Comparison of ENCODE assay signal across 8 mouse cellular contexts in the genomic region with DNA sequence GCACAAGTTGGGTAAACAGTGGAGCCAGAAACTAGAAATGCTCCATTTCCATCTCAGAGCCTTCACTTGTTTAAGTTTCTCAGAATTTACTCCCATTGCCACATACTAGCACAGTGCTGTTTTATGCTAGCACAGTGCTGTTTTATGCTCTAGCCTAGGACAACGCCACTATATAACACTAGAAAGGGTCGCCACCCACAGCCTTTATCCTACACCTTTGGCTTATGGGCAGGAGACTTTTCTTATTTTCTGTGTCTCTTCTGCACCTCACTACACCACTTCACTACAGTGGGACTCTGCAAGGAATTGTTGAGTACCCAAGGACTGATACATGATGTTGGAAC. TPM values are rescaled to one million over a fixed set of nuclear protein-coding genes. Genes with fewer than 3 reads are reported as not detected.
DNase-seq lines count a peak whose midpoint lies in the region; ATAC-seq and TF ChIP-seq lines count a peak whose summit lies in the region.

No protein-coding gene starts in this region.

- H3K9ac ChIP-seq in liver, embryonic 13.5 days = peak overlapping the region; percentile 77; the same call in 1 of the 2 replicates

- no peaks in the 10 kb centered on the region; the same call in 1 of the 2 replicates for H3K4me1 ChIP-seq in spleen, adult 2 months (ENCODE audit: control insufficient read depth, insufficient read depth, insufficient read length)
- H3K4me1 ChIP-seq in liver, embryonic 13.5 days (replicated peaks) = peaks cover 30% of the 10 kb centered on the region

- peak overlapping the region; percentile 85 for H3K4me2 ChIP-seq in liver, embryonic 13.5 days

- H3K27me3 ChIP-seq in spleen, adult 2 months (ENCODE audit: control insufficient read depth, insufficient read depth, low read length) = no peaks in the 10 kb centered on the region
- H3K27me3 ChIP-seq in liver, embryonic 13.5 days = no peaks in the 10 kb centered on the region

- H3K9me3 ChIP-seq in liver, embryonic 13.5 days (replicated peaks) = no peaks in the 10 kb centered on the region

- 0 out of 2 replicates have a peak, but pooled peaks have one; percentile 20 for ATAC-seq in cerebellum, adult (ENCODE audit: insufficient number of reproducible peaks, low FRiP score, low TSS enrichment)
- no peak; the same call in 1 of the 2 replicates for ATAC-seq in liver, embryonic 13.5 days (ENCODE audit: low read depth)

- H3K27ac ChIP-seq in spleen, adult 2 months (ENCODE audit: insufficient read depth, low read length) = 0 out of 2 replicates have a peak overlapping the region, but pooled peaks have one; percentile 6
- peak overlapping the region; percentile 82 for H3K27ac ChIP-seq in liver, embryonic 13.5 days

- H3K36me3 ChIP-seq in spleen, adult 2 months (ENCODE audit: control insufficient read depth, insufficient read depth, low read length) = peaks cover 17% of the 10 kb centered on the region
- peaks cover 30% of the 10 kb centered on the region for H3K36me3 ChIP-seq in liver, embryonic 13.5 days

- TF ChIP-seq CTCF in spleen, adult 2 months (IDR thresholded peaks at IDR 0.05; ENCODE audit: extremely low read depth, insufficient read depth, insufficient read length, insufficient replicate concordance) = no peak

- no peak overlapping the region for H3K4me3 ChIP-seq in spleen, adult 2 months (ENCODE audit: extremely low read depth, insufficient read depth, insufficient read length)
- peak overlapping the region; percentile 80 for H3K4me3 ChIP-seq in liver, embryonic 13.5 days (replicated peaks)

- no peak for DNase-seq in cerebellum, postnatal 10 days
- no peak for DNase-seq in spleen, adult 2 months (ENCODE audit: low read depth in 1 of 2, low spot score in 2 of 2)
- no peak for DNase-seq in spleen, adult 18-20 months
- no peak for DNase-seq in liver, embryonic 13.5 days
- DNase-seq in MN1 (ENCODE audit: low spot score) = no peak
- no peak for DNase-seq in cerebellum, adult 18-20 months
- DNase-seq in lung, adult 18-20 months = no peak

- WGBS in spleen, adult 2 months = 75% methylated on average over 2 of the region's 2 CpGs
- WGBS in liver, embryonic 13.5 days (ENCODE audit: insufficient replicate concordance) = 61% methylated on average over 2 of the region's 2 CpGs

- TF ChIP-seq POLR2A in spleen, adult 2 months (IDR thresholded peaks at IDR 0.05; ENCODE audit: low read depth, low read length) = no peak

RNA-seq across cellular contexts. Expression of a gene that starts 0.7 kb away (rescaled TPM):
- polyA plus RNA-seq in spleen, adult 2 months (2012; rRNA removed) = 13.7 and 14.0 TPM in 2 replicates
- polyA plus RNA-seq in liver, embryonic 13.5 days (2015; fragmentation: Nextera tagmentation; extraction: Ambion mirVana) = 108 and 131 TPM in 2 replicates

RNA-seq across cellular contexts. Expression of a gene that starts 10.8 kb away (rescaled TPM):
- polyA plus RNA-seq in spleen, adult 2 months (2012; rRNA removed) = 37.3 and 73.8 TPM in 2 replicates
- polyA plus RNA-seq in liver, embryonic 13.5 days (2015; fragmentation: Nextera tagmentation; extraction: Ambion mirVana) = 44.5 and 51.4 TPM in 2 replicates

RNA-seq across cellular contexts. Expression of a gene that starts 19.7 kb away (rescaled TPM):
- 0.08 and 0.20 TPM in 2 replicates for polyA plus RNA-seq in spleen, adult 2 months (2012; rRNA removed)
- 0.30 and 0.32 TPM in 2 replicates for polyA plus RNA-seq in liver, embryonic 13.5 days (2015; fragmentation: Nextera tagmentation; extraction: Ambion mirVana)

RNA-seq across cellular contexts. Expression of a gene that starts 31.2 kb away (rescaled TPM):
- 55.6 and 62.8 TPM in 2 replicates for polyA plus RNA-seq in spleen, adult 2 months (2012; rRNA removed)
- 30.2 and 30.9 TPM in 2 replicates for polyA plus RNA-seq in liver, embryonic 13.5 days (2015; fragmentation: Nextera tagmentation; extraction: Ambion mirVana)

RNA-seq across cellular contexts. Expression of a gene that starts 54.2 kb away (rescaled TPM):
- 6.4 and 8.1 TPM in 2 replicates for polyA plus RNA-seq in spleen, adult 2 months (2012; rRNA removed)
- polyA plus RNA-seq in liver, embryonic 13.5 days (2015; fragmentation: Nextera tagmentation; extraction: Ambion mirVana) = 11.0 and 11.7 TPM in 2 replicates
